Mouse (Mus musculus): ENCODE results near the gene Dnah12.
"Not testable (repeated sequence)": the region's sequence is repeated elsewhere in the genome, so short reads cannot be mapped to it uniquely, and the experiment has no call there.

The Dnah12 gene

DNA sequence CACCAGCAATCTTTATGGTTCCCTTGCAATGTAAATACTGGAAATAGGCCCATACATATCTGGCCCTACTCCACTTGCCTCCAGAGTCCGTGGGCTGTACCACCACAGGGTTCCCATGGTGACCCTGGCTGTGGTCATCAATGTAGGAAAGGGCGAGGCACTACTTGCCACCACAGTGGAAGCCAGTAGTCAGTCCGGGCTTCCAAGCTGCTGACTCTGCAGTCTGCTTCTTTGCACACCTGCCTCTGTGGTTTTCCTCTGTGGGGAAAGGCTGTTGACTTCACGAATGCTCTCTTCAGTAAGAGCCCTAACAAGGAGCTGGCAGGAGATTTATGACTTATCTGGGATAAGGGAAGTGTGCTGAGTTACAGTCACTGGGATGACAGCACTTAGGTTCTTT lies 185.7 kb downstream of the Dnah12 start:
- DNase-seq (ENCODE audit: extremely low read depth, low read depth, low spot score) = no peak

DNA sequence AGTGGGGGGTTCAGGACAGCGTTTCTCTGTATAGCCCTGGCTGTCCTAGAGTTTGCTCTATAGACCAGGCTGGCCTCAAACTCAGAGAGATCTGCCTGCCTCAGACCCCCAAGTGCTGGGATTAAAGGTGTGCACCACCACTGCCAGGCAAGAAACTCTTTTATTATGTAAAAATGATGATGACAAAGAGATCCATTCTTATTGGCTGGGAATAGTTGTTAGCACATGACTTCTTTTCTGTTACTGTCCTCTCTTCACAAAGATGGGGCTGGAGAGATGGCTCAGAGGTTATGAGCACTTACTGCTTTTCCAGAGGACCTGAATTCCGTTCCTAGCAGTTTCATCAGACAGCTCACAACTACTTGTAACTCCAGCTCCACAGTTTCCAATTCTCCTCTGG lies 186.9 kb downstream of the Dnah12 start:
- DNase-seq (ENCODE audit: extremely low read depth, low read depth, low spot score) = no peak

DNA sequence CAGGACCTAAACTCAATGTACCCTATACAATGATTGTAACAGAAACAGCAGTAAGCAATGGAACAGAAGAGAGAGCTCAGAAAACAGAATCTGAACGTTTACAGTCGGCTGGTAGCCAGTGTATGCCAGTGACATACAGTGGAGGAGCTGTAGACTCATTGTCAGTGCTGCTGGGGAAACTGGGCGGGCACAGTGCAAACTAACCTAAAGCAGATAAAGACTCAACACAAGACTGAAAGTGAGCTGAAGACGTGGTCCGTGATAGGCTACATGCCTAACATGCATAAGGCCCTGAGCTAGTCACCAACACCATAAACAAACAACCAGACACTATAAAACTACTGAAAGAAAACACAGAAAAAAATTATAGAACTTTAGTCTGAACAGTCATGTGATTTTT lies 188.6 kb downstream of the Dnah12 start:
- no peak for DNase-seq (ENCODE audit: extremely low read depth, low read depth, low spot score)

GRCm38 (mm10) chr14:26887244-26887643 lies 194.2 kb downstream of the Dnah12 start:
- no peak for DNase-seq (ENCODE audit: extremely low read depth, low read depth, low spot score)

DNA sequence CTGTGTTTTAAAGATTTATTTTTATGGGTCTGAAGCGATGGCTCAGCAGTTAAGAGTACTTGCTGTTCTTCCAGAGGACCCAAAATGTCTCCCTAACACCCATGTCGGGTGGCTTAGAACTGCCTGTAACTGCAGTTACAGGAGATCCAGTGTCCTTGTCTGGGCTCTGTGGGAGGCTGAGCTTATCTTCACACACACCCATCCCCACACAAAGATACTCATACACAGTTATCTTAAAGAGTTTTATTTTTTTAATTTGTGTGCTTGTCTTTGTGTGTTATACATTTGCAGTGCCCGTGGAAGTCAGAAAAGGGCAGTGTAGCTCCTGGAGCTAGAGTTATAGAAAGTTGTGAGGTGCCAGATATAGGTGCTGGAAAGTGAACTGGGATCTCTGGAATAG lies 197.7 kb downstream of the Dnah12 start:
- DNase-seq (ENCODE audit: extremely low read depth, low read depth, low spot score) = no peak

DNA sequence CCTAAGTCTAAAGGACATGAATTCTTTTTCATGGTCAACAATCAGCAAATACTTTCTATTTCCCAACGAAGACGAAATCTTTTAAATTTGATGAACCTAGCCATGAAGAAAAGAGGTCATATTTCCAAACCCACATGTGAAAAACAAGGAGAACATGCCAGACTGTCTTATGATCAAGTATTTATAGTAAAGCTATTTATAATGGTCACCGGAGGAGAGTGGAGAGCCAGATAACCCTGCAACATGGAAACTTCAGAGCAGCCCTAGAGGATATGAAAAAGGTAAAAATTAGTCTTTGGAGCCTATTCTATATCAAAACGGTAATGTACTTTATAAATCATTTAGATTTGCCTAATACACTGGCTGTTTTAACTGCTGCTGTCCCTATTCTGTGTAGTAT lies 201.3 kb downstream of the Dnah12 start, which contains the start of gene Asb14:
TSS of gene Asb14 (plus strand) at position 166 of the 400 bp plus-strand sequence.
- no peak for DNase-seq (ENCODE audit: extremely low read depth, low read depth, low spot score)

DNA sequence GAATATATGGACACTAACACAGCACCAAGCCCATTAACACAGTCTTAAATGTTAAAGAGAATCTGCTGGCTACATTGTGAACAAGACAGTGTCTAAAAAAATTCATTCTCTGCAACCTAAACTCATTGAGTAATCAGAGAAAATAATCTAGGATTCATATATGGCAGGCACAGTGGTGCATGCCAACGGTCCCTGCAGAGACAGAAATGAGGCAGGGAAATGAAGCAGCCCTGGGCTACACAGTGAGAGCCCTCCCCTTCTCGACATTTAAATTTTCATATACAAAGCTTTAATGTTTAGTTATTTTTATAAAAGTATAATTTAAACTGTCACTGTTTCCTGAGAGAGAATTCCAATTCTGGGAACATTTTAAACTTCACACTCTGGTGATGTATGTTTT lies 206.4 kb downstream of the Dnah12 start:
- DNase-seq (ENCODE audit: extremely low read depth, low read depth, low spot score) = no peak

GRCm38 (mm10) chr14:26900893-26901292 lies 207.8 kb downstream of the Dnah12 start:
- DNase-seq (ENCODE audit: extremely low read depth, low read depth, low spot score) = no peak

DNA sequence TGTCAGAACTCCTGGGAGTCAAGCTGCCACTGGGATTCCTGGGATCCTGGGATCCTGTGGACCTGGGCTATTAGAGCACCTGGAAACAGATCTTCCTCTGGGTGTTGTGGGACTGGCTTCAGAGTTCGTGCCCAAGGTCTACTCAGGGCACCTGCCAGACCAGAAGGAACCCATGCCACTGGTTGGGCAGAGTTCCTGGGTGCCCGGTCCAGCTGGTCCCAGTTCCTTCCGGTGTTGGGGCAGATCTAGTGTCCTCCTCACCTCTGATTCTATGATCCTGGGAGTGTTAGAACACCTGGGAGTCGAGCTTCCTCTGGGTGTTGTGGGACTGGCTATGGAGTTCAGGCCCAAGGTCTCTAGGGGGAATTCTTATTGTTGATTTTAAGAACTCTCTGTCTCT lies 214.3 kb downstream of the Dnah12 start:
- DNase-seq (ENCODE audit: extremely low read depth, low read depth, low spot score) = no peak

DNA sequence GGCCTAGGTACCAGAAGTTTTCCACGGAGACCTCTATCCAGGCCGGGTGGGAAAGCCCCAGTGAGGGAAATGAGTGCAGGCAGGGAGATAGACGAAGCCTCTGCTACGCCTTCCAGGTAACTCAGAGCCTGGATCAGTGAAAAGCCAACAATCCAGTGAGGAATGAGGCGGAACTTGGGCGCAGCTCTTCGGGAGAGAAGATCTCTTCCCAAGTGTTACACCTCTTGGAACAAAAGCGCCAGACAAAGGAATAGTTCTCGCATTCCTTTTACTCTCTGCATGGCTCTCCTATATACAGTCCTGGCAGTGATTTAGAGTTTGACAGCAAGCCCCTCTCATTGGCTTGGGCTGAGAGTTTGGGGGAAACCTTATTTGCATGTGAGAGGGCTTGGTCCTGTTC lies 217.4 kb downstream of the Dnah12 start:
- DNase-seq (ENCODE audit: extremely low read depth, low read depth, low spot score) = not testable (repeated sequence)

- DNase-seq (ENCODE audit: extremely low read depth, low read depth, low spot score) = no peak
These were observed 218.1 kb downstream of the Dnah12 start for GRCm38 (mm10) chr14:26911201-26911600.

- no peak for DNase-seq (ENCODE audit: extremely low read depth, low read depth, low spot score)
These were observed 218.8 kb downstream of the Dnah12 start for GRCm38 (mm10) chr14:26911826-26912225.

GRCm38 (mm10) chr14:26913681-26914268 lies 220.7 kb downstream of the Dnah12 start:
- DNase-seq (ENCODE audit: extremely low read depth, low read depth, low spot score) = no peak

- DNase-seq (ENCODE audit: extremely low read depth, low read depth, low spot score) = no peak
These were observed 226.2 kb downstream of the Dnah12 start for GRCm38 (mm10) chr14:26919310-26919709.

DNA sequence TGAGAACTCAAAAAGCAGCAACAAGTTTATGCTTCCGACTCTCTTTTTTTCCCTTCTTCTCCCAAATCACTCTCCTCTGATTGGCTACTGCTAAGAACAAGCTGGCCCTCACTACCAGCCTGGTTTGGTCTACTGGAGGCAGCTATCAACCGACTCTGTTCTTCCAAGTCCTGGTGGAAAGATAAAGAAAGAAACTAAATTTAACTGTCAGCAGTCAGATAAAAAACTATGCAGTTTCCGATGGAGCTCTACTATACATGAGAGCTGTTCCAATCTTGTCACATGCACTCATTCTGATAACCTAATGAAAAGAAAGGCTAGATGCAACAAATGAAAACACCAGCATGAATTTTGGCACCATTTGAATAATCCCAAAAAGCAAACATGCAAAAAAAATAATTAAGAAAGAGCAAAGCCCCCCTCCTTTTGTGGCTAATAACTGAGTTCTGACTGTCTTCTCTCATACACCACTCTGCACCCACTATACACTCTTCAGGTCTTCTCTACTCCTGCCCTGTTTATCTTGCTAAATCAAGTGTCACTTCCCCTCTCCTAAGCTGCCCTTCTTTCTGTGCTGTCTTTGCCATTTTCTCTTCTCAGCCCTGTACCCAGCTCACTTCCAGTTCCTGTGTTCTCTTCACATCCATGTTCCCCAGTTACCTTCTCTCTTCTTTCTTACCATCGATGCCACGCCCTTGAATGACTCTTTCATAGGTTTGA lies 230.8 kb downstream of the Dnah12 start:
- no peak for DNase-seq (ENCODE audit: extremely low read depth, low read depth, low spot score)

DNA sequence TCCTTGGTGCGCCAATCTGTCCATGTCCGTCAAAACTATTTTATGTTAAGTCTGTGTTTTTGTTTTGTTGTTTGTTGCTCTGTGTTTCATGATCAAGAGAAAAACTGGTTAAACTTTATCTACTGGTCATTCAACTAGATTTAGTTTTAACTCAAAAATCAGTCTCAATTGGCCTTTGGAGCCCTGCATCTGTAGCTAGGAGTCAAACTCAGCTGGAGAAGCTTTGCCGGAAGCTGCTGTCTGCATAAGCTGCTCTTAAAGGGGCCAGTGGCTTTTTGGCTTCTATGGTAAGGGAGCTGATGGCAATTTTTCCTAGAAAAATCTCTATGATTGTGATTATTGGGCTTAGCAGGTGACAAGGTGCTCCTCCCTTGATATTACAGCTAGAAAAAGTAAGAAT lies 241.8 kb downstream of the Dnah12 start:
- DNase-seq (ENCODE audit: extremely low read depth, low read depth, low spot score) = no peak

DNA sequence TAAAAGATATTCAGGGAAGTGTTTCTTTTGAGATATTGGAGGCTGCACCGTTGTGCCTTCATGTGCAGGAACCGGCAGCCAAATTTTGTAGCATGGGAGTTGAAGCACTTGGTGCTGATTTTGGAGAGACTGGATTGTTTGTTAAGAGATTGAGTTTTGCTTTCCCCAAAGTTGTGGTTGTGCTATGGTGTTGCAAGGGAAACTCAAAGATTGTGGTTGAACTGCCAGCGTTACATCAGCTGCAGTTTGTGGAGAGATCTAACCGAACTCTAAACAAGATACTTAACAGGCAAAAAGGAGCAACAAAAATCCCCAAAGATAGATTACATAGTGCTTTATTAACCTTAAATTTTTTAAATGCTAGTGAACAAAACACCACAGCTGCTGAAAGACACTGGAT lies 242.5 kb downstream of the Dnah12 start:
- no peak for DNase-seq (ENCODE audit: extremely low read depth, low read depth, low spot score)
